Mouse (Mus musculus) MEL (cell line): ENCODE data around the gene Skida1.

Experiments used
- CTCF ChIP-seq, 3 experiments: IDR thresholded peaks in 2 of 3; conservative IDR thresholded peaks in 1 of 3; 2 replicates each; pipeline ENCODE4 v1.5.1; 2011 to 2012; ENCODE audit warnings: low read length in 3 of 3, low read depth in 2 of 3, mild to moderate bottlenecking in 2 of 3, improper control_type of control experiment in 1 of 3, inconsistent platforms in 1 of 3, mixed read lengths in 1 of 3, moderate library complexity in 1 of 3; ENCODE audit not compliant: control insufficient read depth in 1 of 3, insufficient read depth in 1 of 3, poor library complexity in 1 of 3, severe bottlenecking in 1 of 3
- EP300 ChIP-seq, 2 experiments: IDR thresholded peaks; 2 replicates each; pipeline ENCODE4 v1.6.1; 2011; ENCODE audit warnings: improper control_type of control experiment in 2 of 2, low read length in 2 of 2, low read depth in 1 of 2, mild to moderate bottlenecking in 1 of 2
- ETS1 ChIP-seq: IDR thresholded peaks from 2 replicates; pipeline ENCODE4 v1.6.1; 2012; ENCODE audit warnings: low read depth, mild to moderate bottlenecking, inconsistent platforms, low read length, improper control_type of control experiment, moderate library complexity
- GATA1 ChIP-seq: IDR thresholded peaks from 2 replicates; pipeline ENCODE4 v1.6.1; 2011; ENCODE audit warnings: low read depth, low read length, improper control_type of control experiment
- HCFC1 ChIP-seq: IDR thresholded peaks from 2 replicates; pipeline ENCODE4 v1.6.1; 2012; ENCODE audit warnings: low read depth, mild to moderate bottlenecking, inconsistent platforms, low read length, improper control_type of control experiment, moderate library complexity
- JUND ChIP-seq: IDR thresholded peaks from 2 replicates; pipeline ENCODE4 v1.6.1; 2011; ENCODE audit warnings: low read depth, mild to moderate bottlenecking, improper control_type of control experiment, low read length
- MAX ChIP-seq: IDR thresholded peaks from 2 replicates; pipeline ENCODE4 v1.6.1; 2011; ENCODE audit warnings: low read length, improper control_type of control experiment
- MXI1 ChIP-seq: IDR thresholded peaks from 2 replicates; pipeline ENCODE4 v1.6.1; 2011; ENCODE audit warnings: mild to moderate bottlenecking, low read depth, low read length, improper control_type of control experiment
- POLR2A ChIP-seq, 2 experiments: IDR thresholded peaks; 2 replicates each; pipeline ENCODE4 v1.6.1; 2011 to 2012; ENCODE audit warnings: low read length in 2 of 2, mild to moderate bottlenecking in 2 of 2, control low read depth in 1 of 2, improper control_type of control experiment in 1 of 2, low read depth in 1 of 2, moderate library complexity in 1 of 2; ENCODE audit not compliant: control insufficient read depth in 1 of 2, insufficient read depth in 1 of 2, poor library complexity in 1 of 2
- POLR2AphosphoS5 ChIP-seq: IDR thresholded peaks from 2 replicates; pipeline ENCODE4 v1.6.1; 2012; ENCODE audit warnings: low read depth, borderline replicate concordance, mild to moderate bottlenecking, inconsistent platforms, low read length, moderate library complexity, mixed read lengths
- RAD21 ChIP-seq: IDR thresholded peaks from 2 replicates; pipeline ENCODE4 v1.6.1; 2011; ENCODE audit warnings: mild to moderate bottlenecking, low read depth, low read length, improper control_type of control experiment
- USF1 ChIP-seq: IDR thresholded peaks from 2 replicates; pipeline ENCODE4 v1.6.1; 2014; ENCODE audit warnings: low read depth, mild to moderate bottlenecking, inconsistent platforms, low read length, improper control_type of control experiment, moderate library complexity
- ZNF384 ChIP-seq: IDR thresholded peaks from 2 replicates; pipeline ENCODE4 v1.6.1; 2012; ENCODE audit warnings: low read depth, mild to moderate bottlenecking, inconsistent platforms, low read length, improper control_type of control experiment

GRCm38 (mm10) chr2:18046758-18047645 lies 1.8 kb downstream of the Skida1 start:
- TF ChIP-seq EP300 (IDR thresholded peaks at IDR 0.05; ENCODE audit: low read depth in 1 of 2, low read length in 2 of 2) (no peak), CTCF (IDR thresholded peaks at IDR 0.05 in 2 of 3, conservative IDR thresholded peaks at IDR 0.05 in 1 of 3; ENCODE audit: control insufficient read depth in 1 of 3, insufficient read depth in 1 of 3, low read depth in 2 of 3, low read length in 3 of 3, poor library complexity in 1 of 3, severe bottlenecking in 1 of 3) (no peak), ZNF384 (no peak), USF1 (no peak), POLR2AphosphoS5 (no peak), HCFC1 (no peak), MAX (no peak), RAD21 (no peak), GATA1 (no peak), POLR2A (IDR thresholded peaks at IDR 0.05; ENCODE audit: control insufficient read depth in 1 of 2, insufficient read depth in 1 of 2, low read depth in 1 of 2, low read length in 2 of 2, poor library complexity in 1 of 2) (no peak; a peak in 1 of 4 replicates), ETS1 (no peak; the same call in 1 of the 2 replicates), MXI1 (no peak), JUND (no peak)
